Mouse (Mus musculus): ENCODE data around the gene Capn10. TPM values are rescaled to one million over a fixed set of nuclear protein-coding genes. Genes with fewer than 3 reads are reported as not detected.
A peak's percentile ranks its signal among the peaks of the same experiment; 100 is the strongest.
"Not testable (repeated sequence)": the region's sequence is repeated elsewhere in the genome, so short reads cannot be mapped to it uniquely, and the experiment has no call there.

Capn10 gene
- total RNA-seq, 4 experiments from 2014 or later = 39.9 to 46.3 (median 43.1) TPM

GRCm38 (mm10) chr1:92919151-92919550, 15.0 kb upstream of the Capn10 start:
- DNase-seq (ENCODE audit: low spot score in 2 of 2) = no peak

GRCm38 (mm10) chr1:92919775-92920174, 14.4 kb upstream of the Capn10 start:
- no peak for DNase-seq (ENCODE audit: low spot score in 2 of 2)

GRCm38 (mm10) chr1:92920474-92921200, 13.5 kb upstream of the Capn10 start:
- no peak for DNase-seq (ENCODE audit: low spot score in 2 of 2)

- no peak for DNase-seq (ENCODE audit: low spot score in 2 of 2)
These were observed 12.7 kb upstream of the Capn10 start for GRCm38 (mm10) chr1:92921496-92921895.

- no peak for DNase-seq (ENCODE audit: low spot score in 2 of 2)
These were observed 3.9 kb upstream of the Capn10 start for GRCm38 (mm10) chr1:92930171-92930706.

- DNase-seq (ENCODE audit: low spot score in 2 of 2) = no peak
These were observed 565 bp upstream of the Capn10 start for GRCm38 (mm10) chr1:92933611-92934010.

GRCm38 (mm10) chr1:92935054-92935962, 1.1 kb downstream of the Capn10 start:
- DNase-seq (ENCODE audit: low spot score in 2 of 2) = no peak

GRCm38 (mm10) chr1:92935977-92936376, 1.8 kb downstream of the Capn10 start:
- DNase-seq (ENCODE audit: low spot score in 2 of 2) = no peak

GRCm38 (mm10) chr1:92936467-92936866, 2.3 kb downstream of the Capn10 start:
- no peak for DNase-seq (ENCODE audit: low spot score in 2 of 2)

- DNase-seq (ENCODE audit: low spot score in 2 of 2) = no peak
These were observed 3.6 kb downstream of the Capn10 start for GRCm38 (mm10) chr1:92937797-92938196.

- DNase-seq (ENCODE audit: low spot score in 2 of 2) = no peak
These were observed 5.6 kb downstream of the Capn10 start for GRCm38 (mm10) chr1:92939746-92940145.

- DNase-seq (ENCODE audit: low spot score in 2 of 2) = no peak
These were observed 9.2 kb downstream of the Capn10 start for GRCm38 (mm10) chr1:92943219-92943989.

GRCm38 (mm10) chr1:92947966-92948365, 13.8 kb downstream of the Capn10 start:
- no peak for DNase-seq (ENCODE audit: low spot score in 2 of 2)

GRCm38 (mm10) chr1:92949426-92949825, 15.2 kb downstream of the Capn10 start:
- DNase-seq (ENCODE audit: low spot score in 2 of 2) = no peak

- no peak for DNase-seq (ENCODE audit: low spot score in 2 of 2)
These were observed 16.4 kb downstream of the Capn10 start, which contains the start of gene Gpr35 for GRCm38 (mm10) chr1:92950607-92951006. Gpr35 (plus strand) TSS chr1:92950865.

GRCm38 (mm10) chr1:92953641-92954040, 19.5 kb downstream of the Capn10 start:
- DNase-seq (ENCODE audit: low spot score in 2 of 2) = no peak

- peak; percentile 44 to 81 for DNase-seq (ENCODE audit: low spot score in 2 of 2)
These were observed 22.6 kb downstream of the Capn10 start for GRCm38 (mm10) chr1:92956571-92957335.

- DNase-seq (ENCODE audit: low spot score in 2 of 2) = no peak
These were observed 24.8 kb downstream of the Capn10 start for GRCm38 (mm10) chr1:92958999-92959398.

- not testable (repeated sequence) for DNase-seq (ENCODE audit: low spot score in 2 of 2)
These were observed 36.6 kb downstream of the Capn10 start for GRCm38 (mm10) chr1:92970791-92971190.
